Comparison of ENCODE assay signal across 32 mouse cellular contexts in the genomic region with DNA sequence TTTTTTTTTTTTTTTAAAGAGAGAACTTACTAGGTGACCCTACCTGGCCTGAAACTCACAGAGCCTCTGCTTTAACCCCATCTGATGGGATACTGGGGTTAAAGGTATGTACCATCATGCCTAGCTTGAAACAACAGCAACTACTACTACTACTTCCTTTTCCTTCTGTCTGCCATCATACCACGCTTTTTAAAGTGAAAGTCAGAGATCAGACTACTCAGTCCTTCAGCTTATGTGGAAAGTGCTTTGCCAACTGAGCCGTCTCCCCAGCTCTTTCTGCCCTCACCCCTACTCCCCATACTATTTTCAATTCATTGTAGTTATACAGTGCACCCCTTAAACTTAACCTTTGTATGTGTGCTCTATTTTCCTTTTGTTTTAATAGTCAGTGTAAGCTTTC. TPM values are rescaled to one million over a fixed set of nuclear protein-coding genes. Genes with fewer than 3 reads are reported as not detected.
"Had no signal": no experiment of that assay in that cellular context is flagged by ENCODE, and none has a peak within 500 bp of the region (broad histone marks: within the 10 kb centered on the region; RNA-seq: fewer than 3 reads in every experiment).

No protein-coding gene starts in this region.

- H3K36me3 ChIP-seq: hindbrain, embryonic 13.5 days; hindbrain, embryonic 15.5 days; limb, embryonic 15.5 days had no signal

- H3K9me3 ChIP-seq: heart, embryonic 13.5 days; heart, embryonic 15.5 days; hindbrain, embryonic 13.5 days; hindbrain, embryonic 15.5 days; kidney, embryonic 15.5 days; limb, embryonic 13.5 days; limb, embryonic 15.5 days; liver, embryonic 12.5 days had no signal

- H3K27ac ChIP-seq: heart, embryonic 13.5 days; heart, embryonic 15.5 days; hindbrain, embryonic 13.5 days; hindbrain, embryonic 15.5 days; hindbrain, postnatal 0 days; kidney, embryonic 15.5 days; kidney, postnatal 0 days; limb, embryonic 13.5 days; limb, embryonic 15.5 days; liver, embryonic 12.5 days; liver, embryonic 14.5 days had no signal

- H3K27me3 ChIP-seq: heart, embryonic 13.5 days; heart, embryonic 15.5 days; hindbrain, embryonic 13.5 days; hindbrain, embryonic 15.5 days; kidney, embryonic 15.5 days; limb, embryonic 13.5 days; limb, embryonic 15.5 days; liver, embryonic 12.5 days had no signal

- H3K4me1 ChIP-seq: hindbrain, embryonic 15.5 days had no signal

- H3K4me2 ChIP-seq: heart, embryonic 11.5 days; heart, embryonic 13.5 days; heart, embryonic 15.5 days; hindbrain, embryonic 13.5 days; hindbrain, embryonic 15.5 days; kidney, embryonic 15.5 days; limb, embryonic 13.5 days; limb, embryonic 15.5 days; liver, embryonic 12.5 days had no signal

- DNase-seq: gastrocnemius, postnatal 14 days; gastrocnemius, postnatal 36 days; heart, adult 18-20 months; heart, postnatal 14 days; heart, postnatal 36 days; kidney, adult 11 months; kidney, adult 2 months; kidney, adult 9 months; kidney, postnatal 14 days; kidney, postnatal 36 days; layer of hippocampus, adult 9-11 months; layer of hippocampus, postnatal 36 days; left cerebral cortex, postnatal 4 days had no signal

- H3K9ac ChIP-seq: heart, embryonic 13.5 days; heart, embryonic 15.5 days; hindbrain, embryonic 13.5 days; hindbrain, embryonic 15.5 days; kidney, embryonic 15.5 days; limb, embryonic 13.5 days; limb, embryonic 15.5 days; liver, embryonic 12.5 days; liver, embryonic 14.5 days had no signal

- H3K4me3 ChIP-seq: heart, embryonic 13.5 days; heart, embryonic 15.5 days; hindbrain, embryonic 13.5 days; hindbrain, embryonic 15.5 days; kidney, embryonic 15.5 days; limb, embryonic 13.5 days; limb, embryonic 15.5 days; liver, embryonic 12.5 days had no signal

- ATAC-seq: hindbrain, postnatal 0 days; liver, embryonic 12.5 days had no signal

RNA-seq across cellular contexts. Expression of a gene that starts 48.4 kb away (rescaled TPM):
- polyA plus RNA-seq: gonadal fat pad, adult 2 months; heart, embryonic 11.5 days; heart, embryonic 13.5 days; heart, embryonic 15.5 days; heart, postnatal 0 days; intestine, embryonic 14.5 days; intestine, embryonic 16.5 days; kidney, adult 2 months; kidney, embryonic 15.5 days; kidney, postnatal 0 days; large intestine, adult 2 months; limb, embryonic 11.5 days; limb, embryonic 13.5 days; limb, embryonic 15.5 days; liver, adult 2 months; liver, embryonic 12.5 days; liver, embryonic 14.5 days had no signal
